Comparison of ENCODE assay signal across 17 mouse cellular contexts in genomic region chr5:106292387-106293229, GRCm38 (mm10).
DNase-seq lines count a peak whose midpoint lies in the region; ATAC-seq and TF ChIP-seq lines count a peak whose summit lies in the region.
"Had no signal": no experiment of that assay in that cellular context is flagged by ENCODE, and none has a peak within 500 bp of the region (broad histone marks: within the 10 kb centered on the region; RNA-seq: fewer than 3 reads in every experiment).

No protein-coding gene starts in this region.

- no peak for TF ChIP-seq CTCF in kidney, adult 2 months (conservative IDR thresholded peaks at IDR 0.05; ENCODE audit: insufficient read depth, insufficient read length, low read depth, low read length)
- TF ChIP-seq CTCF in liver, adult 2 months (IDR thresholded peaks at IDR 0.05; ENCODE audit: low read depth, low read length) = no peak
- TF ChIP-seq CTCF in liver, postnatal 0 days (IDR thresholded peaks at IDR 0.05; ENCODE audit: low read depth) = no peak
- TF ChIP-seq CTCF in midbrain, postnatal 0 days (IDR thresholded peaks at IDR 0.05) = no peak

- no peaks in the 10 kb centered on the region for H3K4me1 ChIP-seq in kidney, adult 2 months (ENCODE audit: control insufficient read depth, insufficient read depth, low read length)
- no peaks in the 10 kb centered on the region; the same call in 1 of the 2 replicates for H3K4me1 ChIP-seq in liver, adult 2 months (ENCODE audit: control insufficient read depth, insufficient read depth, low read length)
- H3K4me1 ChIP-seq in liver, postnatal 0 days (ENCODE audit: insufficient read depth) = no peaks in the 10 kb centered on the region
- peaks cover 18% of the 10 kb centered on the region for H3K4me1 ChIP-seq in midbrain, embryonic 11.5 days (ENCODE audit: control insufficient read depth, insufficient read depth, low read length)
- no peaks in the 10 kb centered on the region for H3K4me1 ChIP-seq in midbrain, postnatal 0 days (ENCODE audit: insufficient read depth, low read length)
- H3K4me1 ChIP-seq in hindbrain, embryonic 11.5 days (replicated peaks; ENCODE audit: control insufficient read depth, insufficient read depth, low read length) = peaks cover 7% of the 10 kb centered on the region; the same call in 1 of the 2 replicates

- no peak overlapping the region for H3K27ac ChIP-seq in kidney, adult 2 months (ENCODE audit: insufficient read depth, low read depth, low read length)
- H3K27ac ChIP-seq in liver, adult 2 months (replicated peaks; ENCODE audit: insufficient read depth, low read depth, low read length) = no peak overlapping the region
- H3K27ac ChIP-seq in liver, postnatal 0 days (ENCODE audit: low read depth) = no peak overlapping the region
- no peak overlapping the region for H3K27ac ChIP-seq in midbrain, embryonic 11.5 days (ENCODE audit: low read depth, low read length)
- no peak overlapping the region for H3K27ac ChIP-seq in midbrain, postnatal 0 days (ENCODE audit: low read depth, low read length)
- no peak overlapping the region for H3K27ac ChIP-seq in hindbrain, embryonic 11.5 days (ENCODE audit: low read depth, low read length)
- H3K27ac ChIP-seq: heart, embryonic 10.5 days; hindbrain, postnatal 0 days; layer of hippocampus, adult 2 months; liver, embryonic 14.5 days; midbrain, embryonic 12.5 days had no signal

- 25% methylated on average over 16 of the region's 16 CpGs for WGBS in kidney, adult 2 months
- 72% methylated on average over 16 of the region's 16 CpGs for WGBS in liver, adult 2 months
- WGBS in liver, postnatal 0 days (ENCODE audit: insufficient replicate concordance) = 58% methylated on average over 16 of the region's 16 CpGs
- WGBS in midbrain, embryonic 11.5 days = 79% methylated on average over 16 of the region's 16 CpGs
- 79% methylated on average over 16 of the region's 16 CpGs for WGBS in midbrain, postnatal 0 days
- 76% methylated on average over 16 of the region's 16 CpGs for WGBS in hindbrain, embryonic 11.5 days

- TF ChIP-seq EP300 in liver, postnatal 0 days (IDR thresholded peaks at IDR 0.05; ENCODE audit: low read depth) = no peak

- H3K79me2 ChIP-seq in liver, adult 2 months (ENCODE audit: control insufficient read depth, insufficient read depth, low read length) = no peaks in the 10 kb centered on the region

- DNase-seq in kidney, adult 2 months = peak; percentile 4
- DNase-seq in kidney, adult 8-10 months = no peak
- DNase-seq in liver, adult 2 months (ENCODE audit: extremely low read depth, low read depth, low spot score) = peak; percentile 46
- no peak for DNase-seq in liver, postnatal 0 days
- DNase-seq in midbrain, embryonic 11.5 days (ENCODE audit: low spot score, missing footprints) = peak; percentile 77
- DNase-seq in midbrain, postnatal 0 days (ENCODE audit: low spot score) = no peak
- no peak for DNase-seq in testis, postnatal 14 days (ENCODE audit: low spot score)
- no peak for DNase-seq in hindbrain, embryonic 11.5 days (ENCODE audit: low spot score)
- DNase-seq: adrenal gland, postnatal 14 days; cerebellum, adult 8-10 months had no signal

- no peaks in the 10 kb centered on the region for H3K27me3 ChIP-seq in kidney, adult 2 months (replicated peaks; ENCODE audit: control insufficient read depth, insufficient read depth, low read length)
- H3K27me3 ChIP-seq in liver, adult 2 months (ENCODE audit: control insufficient read depth, insufficient read depth, low read length) = no peaks in the 10 kb centered on the region
- H3K27me3 ChIP-seq in liver, postnatal 0 days (ENCODE audit: insufficient read depth, low read length) = no peaks in the 10 kb centered on the region
- 0 out of 2 replicates have a peak, but pooled peaks cover 2% of the 10 kb centered on the region for H3K27me3 ChIP-seq in midbrain, embryonic 11.5 days (ENCODE audit: control insufficient read depth, insufficient read depth, low read length)
- H3K27me3 ChIP-seq in midbrain, postnatal 0 days (ENCODE audit: insufficient read depth, low read length) = peaks cover 3% of the 10 kb centered on the region; the same call in 1 of the 2 replicates
- H3K27me3 ChIP-seq in hindbrain, embryonic 11.5 days (ENCODE audit: control insufficient read depth, insufficient read depth, low read length) = no peaks in the 10 kb centered on the region

- TF ChIP-seq POLR2A in kidney, adult 2 months (IDR thresholded peaks at IDR 0.05; ENCODE audit: low read depth, low read length) = no peak
- no peak for TF ChIP-seq POLR2A in liver, adult 2 months (IDR thresholded peaks at IDR 0.05; ENCODE audit: extremely low read depth, insufficient read depth, low read length)

- no peak overlapping the region for H3K4me2 ChIP-seq in liver, postnatal 0 days (ENCODE audit: low read depth, low read length)
- no peak overlapping the region for H3K4me2 ChIP-seq in midbrain, embryonic 11.5 days
- no peak overlapping the region for H3K4me2 ChIP-seq in midbrain, postnatal 0 days (ENCODE audit: low read depth, low read length, poor library complexity, severe bottlenecking)
- no peak overlapping the region for H3K4me2 ChIP-seq in hindbrain, embryonic 11.5 days (replicated peaks; ENCODE audit: low read depth, low read length)
- H3K4me2 ChIP-seq: midbrain, embryonic 12.5 days had no signal

- H3K9ac ChIP-seq in liver, adult 2 months (ENCODE audit: low read depth, low read length) = no peak overlapping the region
- H3K9ac ChIP-seq in liver, postnatal 0 days (replicated peaks) = no peak overlapping the region
- no peak overlapping the region for H3K9ac ChIP-seq in midbrain, embryonic 11.5 days (ENCODE audit: low read length)
- no peak overlapping the region for H3K9ac ChIP-seq in midbrain, postnatal 0 days (replicated peaks; ENCODE audit: low read length, poor library complexity, severe bottlenecking)
- H3K9ac ChIP-seq in hindbrain, embryonic 11.5 days (ENCODE audit: low read depth, low read length) = no peak overlapping the region
- H3K9ac ChIP-seq: liver, embryonic 14.5 days; midbrain, embryonic 12.5 days had no signal

- H3K36me3 ChIP-seq in kidney, adult 2 months (ENCODE audit: control insufficient read depth, insufficient read depth, low read length) = no peaks in the 10 kb centered on the region
- no peaks in the 10 kb centered on the region for H3K36me3 ChIP-seq in liver, adult 2 months (ENCODE audit: control insufficient read depth, insufficient read depth, low read length)
- H3K36me3 ChIP-seq in liver, postnatal 0 days (replicated peaks; ENCODE audit: insufficient read depth, low read length) = no peaks in the 10 kb centered on the region
- no peaks in the 10 kb centered on the region for H3K36me3 ChIP-seq in midbrain, embryonic 11.5 days (ENCODE audit: control insufficient read depth, insufficient read depth, low read length)
- no peaks in the 10 kb centered on the region for H3K36me3 ChIP-seq in midbrain, postnatal 0 days (ENCODE audit: insufficient read depth, low read length)
- H3K36me3 ChIP-seq in hindbrain, embryonic 11.5 days (ENCODE audit: control insufficient read depth, insufficient read depth, low read length) = no peaks in the 10 kb centered on the region
- H3K36me3 ChIP-seq: heart, embryonic 10.5 days; midbrain, embryonic 12.5 days had no signal

- H3K9me3 ChIP-seq in liver, postnatal 0 days (ENCODE audit: low read length) = no peaks in the 10 kb centered on the region
- no peaks in the 10 kb centered on the region for H3K9me3 ChIP-seq in midbrain, embryonic 11.5 days (ENCODE audit: control insufficient read depth, low read length)
- no peaks in the 10 kb centered on the region for H3K9me3 ChIP-seq in midbrain, postnatal 0 days (ENCODE audit: low read length)
- H3K9me3 ChIP-seq in hindbrain, embryonic 11.5 days (ENCODE audit: control insufficient read depth, low read length) = no peaks in the 10 kb centered on the region
- H3K9me3 ChIP-seq: heart, embryonic 10.5 days; midbrain, embryonic 12.5 days had no signal

- no peak for ATAC-seq in liver, postnatal 0 days
- no peak for ATAC-seq in midbrain, embryonic 11.5 days (ENCODE audit: low FRiP score)
- ATAC-seq in midbrain, postnatal 0 days (ENCODE audit: low FRiP score) = no peak
- no peak for ATAC-seq in hindbrain, embryonic 11.5 days (ENCODE audit: low FRiP score)
- ATAC-seq: forebrain, embryonic 14.5 days; hindbrain, postnatal 0 days; intestine, embryonic 16.5 days had no signal

- H3K4me3 ChIP-seq in kidney, adult 2 months (ENCODE audit: insufficient read depth, low read depth, low read length) = no peak overlapping the region
- no peak overlapping the region for H3K4me3 ChIP-seq in liver, adult 2 months (ENCODE audit: insufficient read depth, low read depth, low read length)
- no peak overlapping the region for H3K4me3 ChIP-seq in liver, postnatal 0 days (ENCODE audit: low read depth, low read length)
- no peak overlapping the region for H3K4me3 ChIP-seq in midbrain, embryonic 11.5 days (ENCODE audit: low read depth, low read length)
- H3K4me3 ChIP-seq in midbrain, postnatal 0 days (ENCODE audit: low read depth, low read length) = no peak overlapping the region
- H3K4me3 ChIP-seq in hindbrain, embryonic 11.5 days (ENCODE audit: low read depth, low read length) = no peak overlapping the region
- H3K4me3 ChIP-seq: heart, embryonic 10.5 days; layer of hippocampus, adult 2 months; midbrain, embryonic 12.5 days had no signal

Comparison
In these comparisons a context has a peak if more than half of its experiments do, and no peak if none do; other contexts are left out.
1. DNase-seq: peak in kidney, adult 2 months (single experiment), liver, adult 2 months (single experiment) and midbrain, embryonic 11.5 days (single experiment); none in kidney, adult 8-10 months (0 of 2), liver, postnatal 0 days (single experiment), midbrain, postnatal 0 days (single experiment), testis, postnatal 14 days (single experiment) and hindbrain, embryonic 11.5 days (single experiment).